Mouse (Mus musculus): ENCODE measurements around the gene Oaf.

Oaf gene

GRCm38 (mm10) chr9:43222429-43222715 lies 17.3 kb downstream of the Oaf start:
- peak; percentile 76 for DNase-seq (ENCODE audit: low spot score)

- DNase-seq (ENCODE audit: low spot score), result peak; percentile 96
Measured at GRCm38 (mm10) chr9:43221643-43222428, 17.9 kb downstream of the Oaf start.

- DNase-seq (ENCODE audit: low spot score), result peak; percentile 93
Measured at GRCm38 (mm10) chr9:43210771-43211450, 28.8 kb downstream of the Oaf start.

- peak; percentile 76 for DNase-seq (ENCODE audit: low spot score)
Measured at GRCm38 (mm10) chr9:43210190-43210682, 29.5 kb downstream of the Oaf start, which contains the start of gene Pou2f3. Gene Pou2f3, minus strand, starts transcription at chr9:43210369.

- DNase-seq (ENCODE audit: low spot score), result no peak
Measured at GRCm38 (mm10) chr9:43206022-43206390, 33.7 kb downstream of the Oaf start.

GRCm38 (mm10) chr9:43205343-43206021 lies 34.2 kb downstream of the Oaf start:
- no peak for DNase-seq (ENCODE audit: low spot score)

- no peak for DNase-seq (ENCODE audit: low spot score)
Measured at GRCm38 (mm10) chr9:43200212-43200611, 39.5 kb downstream of the Oaf start.

- no peak for DNase-seq (ENCODE audit: low spot score)
Measured at GRCm38 (mm10) chr9:43194001-43194400, 45.7 kb downstream of the Oaf start.

- DNase-seq (ENCODE audit: low spot score), result no peak
Measured at GRCm38 (mm10) chr9:43191561-43191960, 48.1 kb downstream of the Oaf start.

- no peak for DNase-seq (ENCODE audit: low spot score)
Measured at GRCm38 (mm10) chr9:43189021-43189356, 50.7 kb downstream of the Oaf start.

- no peak for DNase-seq (ENCODE audit: low spot score)
Measured at GRCm38 (mm10) chr9:43188309-43189020, 51.2 kb downstream of the Oaf start.

- DNase-seq (ENCODE audit: low spot score), result no peak
Measured at GRCm38 (mm10) chr9:43179614-43180013, 60.1 kb downstream of the Oaf start.

GRCm38 (mm10) chr9:43178172-43178571 lies 61.5 kb downstream of the Oaf start:
- DNase-seq (ENCODE audit: low spot score), result peak; percentile 16
